Mouse (Mus musculus) monocyte, adult 5-6 weeks (primary cell): ENCODE measurements at regions not wholly inside any gene's neighbourhood (a gene's known extent, or its start where the extent isn't known, plus 50 kb on each side); places are given as distances from the start of the nearest gene placed in this dataset.

Source experiments
- ATAC-seq: fragments of 153-309, 156-312 bp; replicated peaks from 2 replicates; pipeline ENCODE4 v1.8.0; 2017; ENCODE audit warnings: mild to moderate bottlenecking; ENCODE audit not compliant: low TSS enrichment, insufficient number of reproducible peaks, severe bottlenecking, poor library complexity, low FRiP score

DNA sequence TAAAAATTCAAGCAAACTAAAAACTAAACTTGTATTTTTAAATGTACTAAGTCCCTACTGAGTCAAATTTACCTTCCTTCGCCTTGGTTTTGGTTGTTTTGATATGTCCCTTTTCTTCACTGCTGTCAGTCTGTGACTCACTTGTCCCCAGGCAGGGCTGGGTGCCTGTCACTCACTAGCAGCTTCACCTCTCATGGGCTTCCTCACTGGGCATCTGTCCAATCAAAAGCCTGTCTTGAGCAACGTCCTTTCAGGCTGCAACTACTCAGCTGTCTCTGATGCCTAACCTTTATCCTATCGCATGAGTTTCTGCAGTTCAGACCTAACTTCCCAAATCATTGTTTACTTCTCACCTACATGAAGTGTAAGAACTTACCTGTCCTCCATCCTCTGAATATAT is 61.2 kb upstream of the Ptchd3 start:
- ATAC-seq, result peak; percentile 99

DNA sequence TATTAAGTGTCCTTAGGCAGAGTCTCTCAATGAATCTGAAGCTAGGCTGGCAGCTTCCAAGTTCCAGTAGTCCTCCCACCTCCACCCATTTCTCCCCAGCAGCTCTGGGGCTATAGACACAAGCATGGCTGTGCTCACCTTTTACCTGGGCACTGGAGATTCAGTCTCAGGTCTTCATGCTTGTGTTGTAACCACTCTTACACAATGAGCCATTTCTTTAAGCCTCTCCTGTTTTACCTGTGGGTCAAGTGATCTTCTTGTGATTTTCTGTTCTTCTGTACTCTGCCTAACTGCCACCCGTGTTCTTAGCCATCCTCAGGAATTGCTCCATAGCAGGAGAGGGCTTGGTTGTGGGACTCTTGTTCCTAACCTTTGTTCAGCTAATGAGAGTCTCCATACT is 60.0 kb upstream of the Ptchd3 start:
- ATAC-seq, result no peak

DNA sequence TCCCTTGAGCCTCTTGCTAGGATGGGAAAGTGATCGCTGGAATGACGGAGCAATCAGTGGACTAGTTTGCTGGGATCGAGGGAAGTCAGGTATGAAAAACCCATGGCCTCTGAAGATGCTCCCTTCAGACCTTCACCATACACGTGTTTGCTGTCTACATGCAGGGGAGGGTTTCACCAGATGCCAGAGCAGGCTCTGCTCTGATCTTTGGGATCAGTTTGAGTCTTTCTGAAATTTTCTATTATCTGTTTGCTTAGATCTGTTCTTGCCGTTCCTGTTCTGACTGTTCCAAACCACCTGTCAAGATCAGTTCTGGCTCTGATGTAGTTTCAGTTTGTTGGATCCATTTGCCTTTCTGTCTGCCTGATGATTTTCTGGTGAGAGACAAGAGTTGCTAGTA is 53.1 kb upstream of the Ptchd3 start:
- ATAC-seq, result no peak

GRCm38 (mm10) chr11:121777553-121777952 is 52.5 kb upstream of the Ptchd3 start:
- no peak for ATAC-seq
